Comparison of ENCODE assay signal across 11 mouse cellular contexts in the genomic region with DNA sequence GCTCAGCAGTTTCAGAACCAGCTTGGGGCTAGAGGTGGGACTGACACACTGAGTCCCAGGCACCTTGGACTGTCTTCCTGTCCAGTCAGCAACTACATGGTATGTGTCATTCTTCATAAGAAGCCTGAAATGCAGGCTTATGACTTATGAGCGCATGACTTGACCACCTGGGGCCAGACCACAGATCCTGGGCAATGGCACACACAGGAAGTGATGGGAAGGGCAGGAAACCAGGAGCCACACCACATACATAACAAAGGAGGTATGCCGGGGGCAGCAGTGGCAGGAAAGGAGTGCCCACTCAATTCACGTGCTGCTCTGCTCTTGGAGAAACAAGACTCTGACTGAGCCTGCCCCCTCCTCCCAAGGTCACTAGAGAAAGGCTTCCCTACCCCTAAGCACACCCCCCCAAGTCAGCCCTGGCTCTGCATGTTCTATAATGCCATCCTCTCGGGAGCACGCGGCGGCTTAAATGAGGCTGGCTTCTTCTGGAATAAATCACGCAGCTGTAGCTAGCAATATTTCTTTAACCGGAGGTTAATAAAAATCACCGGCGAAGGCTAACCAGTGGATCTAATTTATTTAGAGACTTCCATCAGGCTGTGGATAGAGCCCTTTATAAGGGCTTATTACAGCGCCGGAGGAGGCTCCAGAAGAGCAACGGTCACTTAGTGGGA.
DNase-seq lines count a peak whose midpoint lies in the region; ATAC-seq and TF ChIP-seq lines count a peak whose summit lies in the region.
"Had no signal": no experiment of that assay in that cellular context is flagged by ENCODE, and none has a peak within 500 bp of the region (broad histone marks: within the 10 kb centered on the region; RNA-seq: fewer than 3 reads in every experiment).

No protein-coding gene starts in this region.

- no peaks in the 10 kb centered on the region for H3K36me3 ChIP-seq in neural tube, embryonic 11.5 days (ENCODE audit: control insufficient read depth, insufficient read depth, low read length)
- no peaks in the 10 kb centered on the region for H3K36me3 ChIP-seq in midbrain, embryonic 10.5 days

- intact Hi-C loops in left cerebral cortex, postnatal 4 days (cut with DNase I) = no loop called here

- no peak for TF ChIP-seq POLR2A in brain, embryonic 14.5 days (IDR thresholded peaks at IDR 0.05; ENCODE audit: borderline replicate concordance, extremely low read depth, insufficient read depth, insufficient read length, poor library complexity, severe bottlenecking)

- H3K4me1 ChIP-seq in neural tube, embryonic 11.5 days (ENCODE audit: control insufficient read depth, insufficient read depth, low read length) = peaks cover 7% of the 10 kb centered on the region
- H3K4me1 ChIP-seq in midbrain, embryonic 10.5 days = peaks cover 46% of the 10 kb centered on the region

- H3K27ac ChIP-seq in neural tube, embryonic 11.5 days (ENCODE audit: low read depth, low read length) = peak overlapping the region; percentile 31; the same call in 1 of the 2 replicates
- H3K27ac ChIP-seq in midbrain, embryonic 10.5 days (replicated peaks) = peak overlapping the region; percentile 6; the same call in 1 of the 2 replicates

- peak; percentile 27 for DNase-seq in neural tube, embryonic 11.5 days (ENCODE audit: low spot score)
- DNase-seq in neural tube, embryonic 10.5 days (ENCODE audit: extremely low spot score, low spot score) = no peak
- peak; percentile 45 for DNase-seq in brain, embryonic 14.5 days (ENCODE audit: low read depth)
- DNase-seq in midbrain, embryonic 10.5 days (ENCODE audit: low spot score) = no peak
- no peak for DNase-seq in left cerebral cortex, postnatal 4 days
- DNase-seq in spleen, adult 18-20 months = no peak
- DNase-seq: cerebellum, adult 9-11 months; gastrocnemius, postnatal 10 days; thymus, postnatal 14 days had no signal

- ATAC-seq in neural tube, embryonic 11.5 days (ENCODE audit: insufficient read depth, low FRiP score, low TSS enrichment) = no peak
- no peak for ATAC-seq in erythroblast, adult 5-6 weeks (replicated peaks; ENCODE audit: low FRiP score, poor library complexity, severe bottlenecking)
- ATAC-seq: intestine, postnatal 0 days had no signal

- no peak overlapping the region for H3K4me3 ChIP-seq in neural tube, embryonic 11.5 days (ENCODE audit: low read depth, low read length)
- H3K4me3 ChIP-seq in midbrain, embryonic 10.5 days = no peak overlapping the region

- no peaks in the 10 kb centered on the region for H3K27me3 ChIP-seq in neural tube, embryonic 11.5 days (ENCODE audit: control insufficient read depth, insufficient read depth, low read length)
- H3K27me3 ChIP-seq in midbrain, embryonic 10.5 days (ENCODE audit: low read depth, poor library complexity, severe bottlenecking) = no peaks in the 10 kb centered on the region

- no peak overlapping the region for H3K4me2 ChIP-seq in neural tube, embryonic 11.5 days (ENCODE audit: low read depth)

- no peaks in the 10 kb centered on the region for H3K9me3 ChIP-seq in neural tube, embryonic 11.5 days (ENCODE audit: control insufficient read depth, low read length)
- no peaks in the 10 kb centered on the region for H3K9me3 ChIP-seq in midbrain, embryonic 10.5 days (replicated peaks)

- no peak for TF ChIP-seq CTCF in brain, embryonic 14.5 days (IDR thresholded peaks at IDR 0.05; ENCODE audit: borderline replicate concordance, extremely low read depth, insufficient read depth, insufficient read length)

- 65% methylated on average over 14 of the region's 14 CpGs for WGBS in neural tube, embryonic 11.5 days
- whole genome bisulfite sequencing in midbrain, embryonic 10.5 days = 88% methylated on average over 14 of the region's 14 CpGs

- H3K9ac ChIP-seq in neural tube, embryonic 11.5 days (ENCODE audit: low read length) = no peak overlapping the region

Comparison
In these comparisons a context has a peak if more than half of its experiments do, and no peak if none do; other contexts are left out.
1. DNase-seq: peak in neural tube, embryonic 11.5 days (single experiment) and brain, embryonic 14.5 days (single experiment); none in neural tube, embryonic 10.5 days (single experiment), midbrain, embryonic 10.5 days (single experiment), left cerebral cortex, postnatal 4 days (single experiment) and spleen, adult 18-20 months (0 of 2).